Mouse (Mus musculus): ENCODE data around the gene Cxcl14.

GRCm38 (mm10) chr13:56330603-56331455 is 34.5 kb upstream of the Cxcl14 start:
- TF ChIP-seq ZNF384 (IDR thresholded peaks at IDR 0.05; ENCODE audit: low read depth, low read length) (no peak), MAFK (IDR thresholded peaks at IDR 0.05; ENCODE audit: insufficient read depth, low read depth, low read length) (no peak)

Data from ES-E14 (cell line).